Mouse (Mus musculus): ENCODE results near the gene Eogt.

Gene Eogt

GRCm38 (mm10) chr6:97104264-97104852, 44.6 kb downstream of the Eogt start:
- no peak for DNase-seq (ENCODE audit: low spot score)

DNA sequence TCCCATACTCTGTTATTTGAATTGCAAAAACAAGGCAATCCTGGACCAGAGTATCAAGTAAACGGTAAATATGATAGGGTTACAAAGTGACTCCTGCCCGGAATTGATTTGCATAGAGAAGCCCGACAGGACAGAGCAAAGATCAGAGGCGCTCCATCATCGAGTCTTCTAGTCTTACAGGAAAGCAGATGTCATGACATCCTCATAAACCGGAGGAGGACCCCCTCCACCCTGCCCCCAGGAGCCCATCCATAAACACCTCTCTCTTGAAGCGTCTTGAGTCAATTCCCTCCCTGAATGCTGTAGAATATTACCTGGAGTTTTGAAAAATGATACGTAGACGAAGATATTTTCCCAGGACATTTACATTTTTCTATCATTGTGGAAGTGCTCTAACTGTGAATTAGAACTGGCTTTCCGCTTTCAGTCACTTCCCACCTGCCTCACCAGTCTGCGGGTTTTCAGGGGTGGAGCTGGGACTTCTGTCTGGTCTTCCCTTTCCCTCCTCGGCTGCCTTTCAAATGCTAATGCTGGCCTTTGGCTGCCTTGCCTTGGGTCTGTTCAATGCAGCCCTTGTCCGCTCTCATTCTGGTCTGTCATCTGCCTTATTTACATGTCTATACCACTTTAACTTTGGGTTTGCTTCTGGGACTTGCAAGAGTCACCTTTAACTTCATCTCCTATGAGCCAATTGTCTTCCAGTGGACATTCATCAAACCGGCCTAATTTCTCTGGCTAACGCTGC, 46.9 kb downstream of the Eogt start:
- DNase-seq (ENCODE audit: low spot score): no peak

DNA sequence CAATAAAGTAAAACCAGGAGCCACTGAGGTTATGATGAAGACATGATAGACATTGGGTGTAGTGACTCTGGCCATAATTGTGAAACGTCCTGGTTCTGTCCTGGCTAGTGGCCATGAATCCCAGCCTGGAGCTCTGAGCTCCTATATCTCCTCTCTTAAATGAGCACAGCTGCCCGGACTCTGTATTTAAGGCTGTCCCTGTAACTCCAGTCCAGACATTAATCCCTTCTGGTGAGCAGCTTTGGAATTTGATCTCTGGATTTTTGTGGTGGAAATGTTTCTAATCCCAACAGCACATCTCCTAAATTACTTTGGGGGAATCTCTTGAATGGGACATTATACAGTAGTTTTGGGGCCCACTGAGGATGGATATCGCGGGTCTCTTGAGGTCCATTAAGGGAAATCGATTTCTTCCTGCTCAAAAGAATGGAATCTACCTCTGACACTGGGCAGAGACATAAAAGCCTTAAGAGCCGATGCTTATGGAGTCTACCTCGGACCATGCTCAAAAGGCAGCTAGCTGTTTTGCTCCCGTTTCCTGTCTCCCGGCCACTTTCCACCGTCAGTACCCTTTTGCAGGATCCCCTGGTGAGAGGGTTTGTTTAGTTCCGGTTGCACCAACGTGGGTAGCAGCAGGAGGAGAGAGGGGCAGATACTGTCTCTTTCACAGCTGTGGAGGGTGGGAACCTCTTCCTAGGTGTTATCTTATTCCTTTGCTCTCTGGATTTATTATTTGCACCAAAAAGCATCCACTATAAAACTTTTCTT, 47.6 kb downstream of the Eogt start:
- no peak for DNase-seq (ENCODE audit: low spot score)

DNA sequence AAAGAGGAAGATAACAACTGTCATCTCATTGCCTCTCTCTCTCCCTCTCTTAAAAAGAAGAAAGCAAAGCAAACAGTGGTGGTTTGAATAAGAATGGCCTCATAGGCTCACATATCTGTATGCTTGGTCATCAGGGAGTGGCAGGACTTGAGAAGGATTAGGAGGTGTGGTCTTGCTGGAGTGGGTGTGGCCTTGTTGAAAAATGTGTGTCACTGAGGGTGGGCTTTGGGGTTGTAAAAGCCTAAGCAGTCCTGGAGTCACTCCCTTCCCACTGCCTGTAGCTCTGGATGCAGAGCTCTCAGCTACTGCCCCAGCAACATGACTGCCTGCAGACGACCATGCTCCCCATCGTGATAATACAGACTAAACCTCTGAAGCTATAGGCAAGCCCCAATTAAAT, 66.6 kb downstream of the Eogt start:
- no peak for DNase-seq (ENCODE audit: low spot score)

DNA sequence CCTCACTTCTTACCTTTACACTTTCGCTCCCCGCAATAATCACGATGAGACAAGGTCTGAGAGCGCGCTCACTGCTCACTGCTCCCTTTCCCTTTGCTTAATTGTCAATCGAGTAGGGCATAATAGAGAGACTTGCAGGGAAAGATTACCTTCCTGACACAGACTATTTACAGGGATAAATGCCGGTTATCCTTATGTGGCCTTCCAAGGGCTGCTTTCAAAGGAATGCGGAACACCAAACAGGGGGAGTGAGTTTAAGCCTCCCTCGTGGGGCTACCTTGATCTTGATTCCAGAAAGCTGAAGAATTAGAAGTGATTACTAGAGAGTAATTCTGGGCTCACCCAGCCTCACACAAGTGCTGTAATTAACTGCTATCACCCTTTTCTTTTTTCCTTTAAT, 69.0 kb downstream of the Eogt start:
- DNase-seq (ENCODE audit: low spot score): no peak

GRCm38 (mm10) chr6:97060074-97060681, 88.8 kb downstream of the Eogt start, which contains the start of gene Fam19a4:
Gene Fam19a4 (minus strand): TSS chr6:97060413.
- DNase-seq (ENCODE audit: low spot score): no peak

Measured in MN1 (cell line).